Mouse (Mus musculus): ENCODE data around the gene Akna. TPM values are rescaled to one million over a fixed set of nuclear protein-coding genes. Genes with fewer than 3 reads are reported as not detected.

The Akna gene
- polyA plus RNA-seq, 1 experiment, result 61.0 TPM

DNA sequence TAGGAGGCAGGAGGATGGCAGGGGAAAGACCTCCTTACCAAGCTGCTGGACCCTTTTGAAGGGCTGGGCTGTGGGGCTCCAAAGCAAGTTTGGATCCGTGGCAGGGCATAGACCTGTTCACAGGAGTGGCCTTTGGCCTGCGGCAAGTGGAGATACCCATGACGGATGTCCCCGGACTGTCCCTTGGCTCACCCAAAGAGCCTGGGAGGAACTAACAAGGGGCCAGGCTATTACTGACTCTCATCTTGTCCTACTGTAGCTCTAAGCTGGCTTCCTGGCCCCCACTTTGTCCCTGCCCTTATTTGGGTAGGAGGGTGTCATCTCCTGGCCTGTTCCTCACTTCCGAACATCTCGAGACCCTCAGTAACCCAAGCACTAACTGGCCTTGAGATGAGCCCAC, 596 bp downstream of the Akna start:
- no peaks in the 10 kb centered on the region; the same call in 1 of the 2 replicates for H3K4me1 ChIP-seq (ENCODE audit: control insufficient read depth, insufficient read depth, low read length)
- H3K27me3 ChIP-seq (ENCODE audit: control insufficient read depth, insufficient read depth, low read length), result no peaks in the 10 kb centered on the region
- peak overlapping the region; percentile 42 for H3K4me3 ChIP-seq (ENCODE audit: control insufficient read depth, low read depth, low read length)
- H3K27ac ChIP-seq (ENCODE audit: control insufficient read depth, insufficient read depth, low read depth, low read length), result peak overlapping the region; percentile 61
- no peak for TF ChIP-seq POLR2A (IDR thresholded peaks at IDR 0.05; ENCODE audit: control insufficient read depth, low read depth, low read length)
- TF ChIP-seq CTCF (IDR thresholded peaks at IDR 0.05; ENCODE audit: control insufficient read depth, insufficient read depth, insufficient replicate concordance, low read depth, low read length), result no peak
- H3K36me3 ChIP-seq (ENCODE audit: control insufficient read depth, insufficient read depth, low read length), result no peaks in the 10 kb centered on the region

DNA sequence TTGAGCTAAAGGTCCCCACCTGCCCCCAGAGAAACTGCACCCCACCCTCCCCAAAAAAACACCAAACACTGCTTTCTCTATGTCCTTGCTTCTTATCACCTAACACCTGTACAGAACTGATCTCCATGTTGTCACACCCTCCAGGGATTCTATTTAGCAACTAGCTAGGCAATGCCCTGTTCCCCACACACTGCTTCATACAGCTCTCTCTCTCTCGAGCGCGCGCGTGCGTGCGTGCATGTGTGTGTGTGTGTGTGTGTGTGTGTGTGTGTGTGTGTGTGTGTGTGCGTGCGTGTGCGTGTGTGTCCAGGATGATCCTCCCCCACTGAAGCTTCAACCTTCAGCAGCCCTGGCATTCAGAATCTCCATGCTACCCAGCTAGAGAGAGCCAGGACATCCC, 1.1 kb downstream of the Akna start:
- Histone ChIP-seq H3K27ac (ENCODE audit: control insufficient read depth, insufficient read depth, low read depth, low read length) (no peak overlapping the region), H3K4me3 (ENCODE audit: control insufficient read depth, low read depth, low read length) (no peak overlapping the region), H3K36me3 (ENCODE audit: control insufficient read depth, insufficient read depth, low read length) (no peaks in the 10 kb centered on the region), H3K4me1 (ENCODE audit: control insufficient read depth, insufficient read depth, low read length) (no peaks in the 10 kb centered on the region; the same call in 1 of the 2 replicates), H3K27me3 (ENCODE audit: control insufficient read depth, insufficient read depth, low read length) (no peaks in the 10 kb centered on the region)
- TF ChIP-seq POLR2A (IDR thresholded peaks at IDR 0.05; ENCODE audit: control insufficient read depth, low read depth, low read length) (no peak), CTCF (IDR thresholded peaks at IDR 0.05; ENCODE audit: control insufficient read depth, insufficient read depth, insufficient replicate concordance, low read depth, low read length) (no peak)

DNA sequence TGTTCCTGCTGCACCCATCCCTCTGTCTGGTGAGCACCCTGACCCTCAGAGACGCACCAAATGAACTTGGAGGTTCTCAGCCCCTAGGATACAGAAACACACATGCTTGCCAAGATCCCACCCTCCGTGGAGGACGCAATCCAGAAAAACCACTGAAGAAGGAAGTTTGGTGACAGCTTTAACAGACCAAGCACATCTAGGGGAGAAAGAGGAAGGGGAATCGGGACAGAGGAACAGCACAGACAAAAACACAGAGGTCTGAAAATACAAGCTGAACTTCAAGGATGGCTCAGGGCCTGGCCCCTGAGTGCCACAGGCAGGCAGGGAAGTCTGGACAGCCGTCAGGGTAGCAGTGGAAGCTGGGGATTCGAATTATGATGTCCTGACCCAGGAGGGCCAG, 1.5 kb downstream of the Akna start:
- TF ChIP-seq CTCF (IDR thresholded peaks at IDR 0.05; ENCODE audit: control insufficient read depth, insufficient read depth, insufficient replicate concordance, low read depth, low read length) (no peak), POLR2A (IDR thresholded peaks at IDR 0.05; ENCODE audit: control insufficient read depth, low read depth, low read length) (no peak)
- Histone ChIP-seq H3K36me3 (ENCODE audit: control insufficient read depth, insufficient read depth, low read length) (no peaks in the 10 kb centered on the region), H3K4me1 (ENCODE audit: control insufficient read depth, insufficient read depth, low read length) (no peaks in the 10 kb centered on the region; the same call in 1 of the 2 replicates), H3K4me3 (ENCODE audit: control insufficient read depth, low read depth, low read length) (no peak overlapping the region), H3K27ac (ENCODE audit: control insufficient read depth, insufficient read depth, low read depth, low read length) (no peak overlapping the region; the same call in 1 of the 2 replicates), H3K27me3 (ENCODE audit: control insufficient read depth, insufficient read depth, low read length) (no peaks in the 10 kb centered on the region)

DNA sequence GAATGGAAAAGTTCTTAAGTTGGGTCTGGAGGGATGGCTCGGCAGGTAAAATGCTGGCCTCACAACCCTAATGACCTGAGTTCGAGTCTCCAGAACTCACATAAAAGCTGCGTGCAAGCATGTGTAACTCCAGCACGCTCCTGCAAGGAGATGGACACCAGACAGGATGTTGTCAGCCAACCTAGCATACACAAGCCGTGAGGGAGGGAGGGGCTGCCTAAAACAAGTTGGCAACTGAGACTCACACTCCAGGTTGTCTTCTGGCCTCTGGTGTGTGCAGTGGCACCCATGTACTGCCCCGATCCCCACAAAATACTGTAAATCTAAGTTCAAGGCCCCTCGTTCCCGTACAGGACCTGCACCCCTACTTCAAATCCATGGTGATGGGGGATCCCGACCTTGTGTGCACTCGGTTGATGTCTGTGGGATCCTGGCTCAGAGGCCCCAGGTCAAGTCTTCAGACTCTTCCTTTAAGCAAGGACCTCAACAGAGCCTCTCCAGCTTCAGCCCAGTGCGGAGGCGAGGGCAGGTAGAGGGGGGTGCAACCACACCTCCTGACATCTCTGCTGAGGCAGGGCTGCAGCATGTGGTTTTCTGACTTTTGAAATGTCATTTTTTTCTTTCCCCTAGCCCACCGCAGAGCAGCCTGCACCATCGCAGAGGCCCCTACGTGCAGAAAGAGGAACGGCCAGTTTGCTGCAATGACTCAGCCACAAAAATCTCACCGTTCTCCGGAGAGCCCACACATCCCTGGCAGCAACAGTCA, 2.4 kb downstream of the Akna start:
- Histone ChIP-seq H3K27ac (ENCODE audit: control insufficient read depth, insufficient read depth, low read depth, low read length) (no peak overlapping the region), H3K4me3 (ENCODE audit: control insufficient read depth, low read depth, low read length) (no peak overlapping the region), H3K27me3 (ENCODE audit: control insufficient read depth, insufficient read depth, low read length) (no peaks in the 10 kb centered on the region), H3K4me1 (ENCODE audit: control insufficient read depth, insufficient read depth, low read length) (no peaks in the 10 kb centered on the region; the same call in none of the 2 replicates), H3K36me3 (ENCODE audit: control insufficient read depth, insufficient read depth, low read length) (no peaks in the 10 kb centered on the region)
- no peak for TF ChIP-seq CTCF (IDR thresholded peaks at IDR 0.05; ENCODE audit: control insufficient read depth, insufficient read depth, insufficient replicate concordance, low read depth, low read length)
- no peak for TF ChIP-seq POLR2A (IDR thresholded peaks at IDR 0.05; ENCODE audit: control insufficient read depth, low read depth, low read length)

DNA sequence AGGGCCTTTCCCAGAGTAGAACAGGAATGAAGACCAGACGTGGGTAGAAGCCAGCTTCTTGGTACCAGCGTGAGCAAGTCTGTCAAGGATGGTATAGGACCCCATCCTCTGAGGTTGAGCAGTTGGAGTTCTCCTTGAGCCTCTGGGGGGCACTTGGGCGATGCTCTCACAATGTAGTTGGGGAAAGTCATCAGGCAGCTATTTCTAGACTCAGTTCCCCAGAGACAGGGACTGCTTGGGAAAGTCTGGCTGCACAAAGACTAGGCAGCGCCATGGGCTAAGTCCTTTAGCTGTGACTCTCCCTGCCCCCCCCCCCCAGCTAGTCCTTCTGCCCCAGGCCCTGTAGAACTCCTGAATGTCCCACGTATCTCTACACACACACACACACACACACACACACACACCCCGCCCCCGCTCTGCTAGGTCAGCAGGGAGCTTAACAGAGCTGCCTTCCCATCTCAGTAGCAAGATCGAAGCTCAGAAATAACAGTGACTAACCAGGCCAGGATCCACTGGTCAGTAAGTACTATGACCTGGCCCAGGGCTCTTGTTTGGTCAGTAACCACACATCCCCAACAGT, 3.4 kb downstream of the Akna start:
- TF ChIP-seq CTCF (IDR thresholded peaks at IDR 0.05; ENCODE audit: control insufficient read depth, insufficient read depth, insufficient replicate concordance, low read depth, low read length), result no peak
- no peak for TF ChIP-seq POLR2A (IDR thresholded peaks at IDR 0.05; ENCODE audit: control insufficient read depth, low read depth, low read length)
- Histone ChIP-seq H3K4me3 (ENCODE audit: control insufficient read depth, low read depth, low read length) (no peak overlapping the region), H3K4me1 (ENCODE audit: control insufficient read depth, insufficient read depth, low read length) (peaks cover 5% of the 10 kb centered on the region), H3K27me3 (ENCODE audit: control insufficient read depth, insufficient read depth, low read length) (no peaks in the 10 kb centered on the region), H3K27ac (ENCODE audit: control insufficient read depth, insufficient read depth, low read depth, low read length) (no peak overlapping the region), H3K36me3 (ENCODE audit: control insufficient read depth, insufficient read depth, low read length) (no peaks in the 10 kb centered on the region)

DNA sequence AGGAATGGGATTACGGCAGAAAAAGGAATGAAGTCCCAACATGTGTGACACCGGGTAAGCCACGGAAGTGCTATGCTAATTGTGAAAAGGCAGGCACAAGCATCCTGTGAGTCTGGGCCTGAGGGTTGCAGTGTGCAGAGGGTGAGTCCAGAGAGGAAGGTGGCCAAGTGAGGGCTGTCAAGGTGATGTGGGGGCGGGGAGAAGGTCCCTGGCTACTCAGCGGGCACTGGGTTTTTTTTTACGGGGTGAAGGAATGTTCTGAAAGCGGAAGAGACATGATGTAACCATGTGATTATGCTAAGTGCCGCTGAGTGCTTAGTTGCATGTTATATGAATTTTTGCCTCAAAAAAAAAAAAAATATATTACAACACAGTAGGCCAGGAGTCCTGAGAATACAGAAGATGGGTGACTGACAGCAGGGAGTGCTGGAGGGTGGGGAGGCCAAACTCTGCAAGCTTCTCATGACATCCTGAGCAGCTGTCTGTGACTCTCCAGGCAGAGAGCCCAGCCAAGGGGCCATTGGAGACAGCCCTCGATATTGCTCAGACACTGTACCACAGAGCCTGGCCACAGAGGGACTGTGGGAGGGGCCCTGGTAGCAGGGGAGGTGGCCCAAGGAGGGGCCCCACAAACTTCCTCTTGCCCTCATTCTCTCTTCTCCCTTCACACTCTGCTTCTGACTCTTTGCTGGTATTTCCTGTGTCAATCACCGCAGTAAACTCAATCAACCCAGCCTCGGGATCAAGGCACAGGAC, 4.1 kb downstream of the Akna start:
- H3K36me3 ChIP-seq (ENCODE audit: control insufficient read depth, insufficient read depth, low read length), result no peaks in the 10 kb centered on the region
- no peaks in the 10 kb centered on the region for H3K27me3 ChIP-seq (ENCODE audit: control insufficient read depth, insufficient read depth, low read length)
- no peak overlapping the region for H3K27ac ChIP-seq (ENCODE audit: control insufficient read depth, insufficient read depth, low read depth, low read length)
- H3K4me1 ChIP-seq (ENCODE audit: control insufficient read depth, insufficient read depth, low read length), result peaks cover 5% of the 10 kb centered on the region
- TF ChIP-seq POLR2A (IDR thresholded peaks at IDR 0.05; ENCODE audit: control insufficient read depth, low read depth, low read length) (no peak), CTCF (IDR thresholded peaks at IDR 0.05; ENCODE audit: control insufficient read depth, insufficient read depth, insufficient replicate concordance, low read depth, low read length) (no peak)
- H3K4me3 ChIP-seq (ENCODE audit: control insufficient read depth, low read depth, low read length), result no peak overlapping the region

DNA sequence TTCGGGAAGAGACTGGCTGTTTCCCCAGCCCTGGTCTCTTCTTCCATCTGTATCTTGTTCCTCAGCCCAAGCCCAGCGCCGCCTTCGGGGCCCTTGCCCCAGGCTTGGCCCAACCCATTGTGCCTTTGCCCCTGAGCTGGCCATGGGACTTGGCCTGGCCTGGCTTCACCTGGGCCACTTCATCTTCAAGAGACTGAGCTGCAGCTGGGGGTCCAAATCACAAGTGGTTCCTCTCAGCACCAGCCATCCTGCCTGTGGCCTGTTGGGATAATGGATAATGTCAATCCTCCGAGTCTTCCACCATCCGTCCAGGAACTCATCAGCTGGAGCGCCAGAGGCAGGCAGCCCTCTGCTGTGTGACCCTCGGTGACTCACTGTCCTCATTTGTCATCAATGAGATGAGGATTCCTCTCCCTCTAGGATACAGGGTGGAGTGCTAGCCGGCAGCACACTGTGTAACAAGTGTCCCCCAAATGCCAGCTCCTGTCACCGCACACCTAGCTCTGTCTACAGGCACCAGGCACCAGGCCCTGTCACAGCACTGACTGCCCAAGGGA, 5.1 kb downstream of the Akna start:
- H3K27me3 ChIP-seq (ENCODE audit: control insufficient read depth, insufficient read depth, low read length), result no peaks in the 10 kb centered on the region
- H3K27ac ChIP-seq (ENCODE audit: control insufficient read depth, insufficient read depth, low read depth, low read length), result no peak overlapping the region
- no peak overlapping the region for H3K4me3 ChIP-seq (ENCODE audit: control insufficient read depth, low read depth, low read length)
- TF ChIP-seq POLR2A (IDR thresholded peaks at IDR 0.05; ENCODE audit: control insufficient read depth, low read depth, low read length) (no peak), CTCF (IDR thresholded peaks at IDR 0.05; ENCODE audit: control insufficient read depth, insufficient read depth, insufficient replicate concordance, low read depth, low read length) (no peak)
- H3K36me3 ChIP-seq (ENCODE audit: control insufficient read depth, insufficient read depth, low read length), result no peaks in the 10 kb centered on the region
- peaks cover 5% of the 10 kb centered on the region for H3K4me1 ChIP-seq (ENCODE audit: control insufficient read depth, insufficient read depth, low read length)
